Mouse (Mus musculus) cortical plate, adult 2 months (tissue): ENCODE data around the gene Ranbp9.

ENCODE experiments used
- CTCF ChIP-seq: fragments of 200-500 bp; IDR thresholded peaks from 2 replicates; pipeline ENCODE4 v1.5.1; 2011; ENCODE audit warnings: mild to moderate bottlenecking, control low read depth, low read length; ENCODE audit not compliant: insufficient read depth; ENCODE audit errors: extremely low read depth
- POLR2A ChIP-seq: fragments of 200-500 bp; IDR thresholded peaks from 2 replicates; pipeline ENCODE4 v1.6.1; 2011; ENCODE audit warnings: mild to moderate bottlenecking, low read length, control low read depth; ENCODE audit not compliant: insufficient read depth; ENCODE audit errors: extremely low read depth

- no peak for TF ChIP-seq CTCF
- no peak for TF ChIP-seq POLR2A
Observed at GRCm38 (mm10) chr13:43362353-43362752, 118.7 kb downstream of the Ranbp9 start.
